Mouse (Mus musculus): ENCODE results near the gene Mcts2. TPM values are rescaled to one million over a fixed set of nuclear protein-coding genes. Genes with fewer than 3 reads are reported as not detected.

Mcts2 gene
- polyA plus RNA-seq, 1 experiment from 2014 or later = 39.4 TPM

DNA sequence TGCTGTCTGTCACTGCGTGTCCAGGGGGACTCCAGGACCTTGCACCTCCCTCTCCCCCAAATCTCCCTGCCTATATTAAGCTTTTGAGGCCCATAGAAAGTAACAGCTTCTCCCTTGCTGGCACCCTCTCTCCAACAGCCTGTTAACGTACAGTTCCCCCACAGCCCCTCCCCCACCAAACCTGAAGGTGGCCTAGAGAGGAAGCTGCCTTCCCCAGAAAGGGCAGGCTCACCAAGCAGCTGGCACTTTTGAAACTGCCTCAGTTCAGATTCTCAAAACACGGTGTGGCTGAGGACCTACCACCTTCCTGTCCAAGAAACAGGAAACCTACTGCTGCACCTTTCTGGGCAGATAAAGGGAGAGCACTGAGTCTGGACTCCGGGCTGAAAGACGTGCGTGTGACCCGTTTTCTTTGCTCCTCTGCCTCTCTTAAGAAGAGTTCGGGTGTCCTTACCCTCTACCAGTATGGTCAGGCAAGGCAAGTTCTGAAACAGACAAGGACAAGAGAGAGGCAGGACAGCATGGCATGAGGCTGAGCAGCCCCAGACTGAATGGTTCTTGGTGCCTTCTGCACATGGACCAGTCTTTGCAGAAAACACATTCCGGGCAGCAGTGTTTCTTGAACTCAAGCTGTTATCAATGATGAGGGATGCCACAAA lies 15.7 kb upstream of the Mcts2 start:
- Histone ChIP-seq H3K36me3 (peaks cover 33% of the 10 kb centered on the region), H3K9me3 (no peaks in the 10 kb centered on the region), H3K27me3 (no peaks in the 10 kb centered on the region), H3K27ac (peak overlapping the region; percentile 99), H3K4me1 (replicated peaks) (peaks cover 53% of the 10 kb centered on the region), H3K9ac (peak overlapping the region; percentile 99), H3K4me3 (peak overlapping the region; percentile 100), H3K4me2 (peak overlapping the region; percentile 95)
- no peak for ATAC-seq (ENCODE audit: low FRiP score)
- WGBS = 55% methylated on average over 9 of the region's 9 CpGs

GRCm38 (mm10) chr2:152671642-152671999 lies 15.2 kb upstream of the Mcts2 start:
- Histone ChIP-seq H3K9ac (peak overlapping the region; percentile 99), H3K27ac (peak overlapping the region; percentile 99), H3K4me2 (peak overlapping the region; percentile 95), H3K4me3 (peak overlapping the region; percentile 100), H3K36me3 (peaks cover 38% of the 10 kb centered on the region), H3K27me3 (no peaks in the 10 kb centered on the region), H3K9me3 (no peaks in the 10 kb centered on the region), H3K4me1 (replicated peaks) (peaks cover 53% of the 10 kb centered on the region)
- WGBS = 43% methylated on average over 5 of the region's 5 CpGs
- peak; percentile 47 for ATAC-seq (ENCODE audit: low FRiP score)

- no peak for ATAC-seq (ENCODE audit: low FRiP score)
- Histone ChIP-seq H3K9me3 (no peaks in the 10 kb centered on the region), H3K27ac (peak overlapping the region; percentile 99; the same call in 1 of the 2 replicates), H3K9ac (peak overlapping the region; percentile 99), H3K4me1 (replicated peaks) (peaks cover 53% of the 10 kb centered on the region), H3K4me2 (peak overlapping the region; percentile 95), H3K27me3 (no peaks in the 10 kb centered on the region), H3K36me3 (peaks cover 44% of the 10 kb centered on the region), H3K4me3 (peak overlapping the region; percentile 100)
- 79% methylated on average over 12 of the region's 12 CpGs for WGBS
These were observed 14.7 kb upstream of the Mcts2 start for GRCm38 (mm10) chr2:152672166-152672565.

- 88% methylated on average over 11 of the region's 11 CpGs for WGBS
- Histone ChIP-seq H3K4me2 (no peak overlapping the region), H3K36me3 (peaks cover 61% of the 10 kb centered on the region), H3K9me3 (no peaks in the 10 kb centered on the region), H3K27me3 (no peaks in the 10 kb centered on the region), H3K4me3 (no peak overlapping the region), H3K9ac (no peak overlapping the region), H3K27ac (no peak overlapping the region), H3K4me1 (replicated peaks) (peaks cover 59% of the 10 kb centered on the region)
- ATAC-seq (ENCODE audit: low FRiP score) = no peak
These were observed 12.7 kb upstream of the Mcts2 start for GRCm38 (mm10) chr2:152674148-152674547.

DNA sequence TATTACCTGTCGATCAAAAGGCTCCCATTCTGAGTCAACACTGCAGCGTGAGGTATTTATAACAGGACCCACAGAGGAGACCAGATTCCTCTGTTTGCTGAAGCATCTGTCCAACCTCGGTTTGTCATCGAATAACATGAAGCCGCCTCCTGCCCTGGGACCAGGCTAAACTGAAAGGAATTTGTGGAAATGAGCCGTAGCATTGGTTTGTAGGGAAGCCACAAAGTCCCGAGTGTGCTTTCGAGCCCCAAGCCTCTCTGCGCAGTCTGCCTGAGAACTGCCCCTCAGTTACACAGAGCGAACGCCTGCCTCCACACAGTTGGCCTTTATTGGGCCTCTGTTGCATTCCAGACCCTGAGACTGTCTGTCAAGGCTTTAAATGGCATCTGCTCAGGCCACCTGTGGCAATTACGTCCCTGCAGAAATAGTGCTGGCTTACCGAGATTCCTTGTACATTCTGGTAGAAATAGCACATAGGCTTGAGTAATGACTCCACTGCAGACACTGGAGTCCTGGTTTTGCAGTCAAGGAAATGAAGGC lies 11.5 kb upstream of the Mcts2 start:
- ATAC-seq (ENCODE audit: low FRiP score) = no peak
- H3K4me1 ChIP-seq (replicated peaks) = peaks cover 68% of the 10 kb centered on the region
- peaks cover 73% of the 10 kb centered on the region for H3K36me3 ChIP-seq
- 89% methylated on average over 13 of the region's 13 CpGs for WGBS
- no peak overlapping the region for H3K4me2 ChIP-seq
- H3K9ac ChIP-seq = no peak overlapping the region
- H3K9me3 ChIP-seq = no peaks in the 10 kb centered on the region
- H3K27me3 ChIP-seq = no peaks in the 10 kb centered on the region
- no peak overlapping the region for H3K4me3 ChIP-seq
- no peak overlapping the region for H3K27ac ChIP-seq

DNA sequence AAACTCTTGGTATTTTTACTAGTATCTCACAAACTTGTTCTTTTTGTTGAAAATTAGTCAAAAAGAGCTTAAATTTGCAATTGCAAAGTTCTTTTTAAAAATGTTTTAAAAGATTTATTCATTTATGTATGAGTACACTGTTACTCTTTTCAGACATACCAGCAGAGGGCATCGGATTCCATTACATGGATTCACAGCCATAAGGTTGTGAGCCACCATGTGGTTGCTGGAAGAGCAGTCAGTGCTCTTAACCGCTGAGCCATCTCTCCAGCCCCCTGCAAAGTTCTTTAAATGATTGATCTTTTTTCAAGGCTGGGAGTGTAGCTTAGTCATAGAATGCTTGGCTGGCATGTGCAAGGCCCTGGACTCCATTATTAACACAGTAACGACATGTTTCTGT lies 8.5 kb upstream of the Mcts2 start:
- ATAC-seq (ENCODE audit: low FRiP score) = peak; percentile 28; the same call in 1 of the 2 replicates

DNA sequence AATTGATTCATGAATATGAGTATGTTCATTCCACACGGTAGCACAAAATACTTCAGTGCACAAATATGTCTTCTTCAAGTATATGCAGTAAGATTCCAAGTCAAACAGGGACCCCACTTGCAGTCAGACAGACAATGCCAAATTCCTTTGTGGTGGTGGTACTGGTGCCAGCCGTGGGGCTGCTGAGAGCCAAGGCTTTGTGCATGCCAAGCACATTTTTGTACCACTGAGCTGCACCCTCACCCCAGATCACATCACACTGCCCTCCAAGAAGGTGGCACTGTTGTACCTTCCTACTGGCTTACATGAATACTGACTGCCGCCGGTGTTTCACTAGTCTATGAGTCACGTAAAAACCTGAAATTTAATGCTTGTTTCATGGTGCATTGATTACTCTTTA lies 7.9 kb upstream of the Mcts2 start:
- H3K9me3 ChIP-seq = no peaks in the 10 kb centered on the region
- no peak overlapping the region for H3K4me2 ChIP-seq
- no peaks in the 10 kb centered on the region for H3K27me3 ChIP-seq
- 93% methylated on average over 5 of the region's 5 CpGs for WGBS
- no peak overlapping the region for H3K9ac ChIP-seq
- H3K4me1 ChIP-seq (replicated peaks) = peaks cover 35% of the 10 kb centered on the region
- peaks cover 93% of the 10 kb centered on the region for H3K36me3 ChIP-seq
- H3K4me3 ChIP-seq = no peak overlapping the region
- no peak overlapping the region for H3K27ac ChIP-seq
- no peak for ATAC-seq (ENCODE audit: low FRiP score)

More for the DNA sequence above, 8.5 kb upstream of the Mcts2 start:
- no peak overlapping the region for H3K4me3 ChIP-seq
- H3K4me2 ChIP-seq = no peak overlapping the region
- no peak overlapping the region for H3K27ac ChIP-seq
- H3K9me3 ChIP-seq = no peaks in the 10 kb centered on the region
- WGBS = 56% methylated on average over 3 of the region's 3 CpGs
- peaks cover 41% of the 10 kb centered on the region for H3K4me1 ChIP-seq (replicated peaks)
- no peak overlapping the region for H3K9ac ChIP-seq
- H3K36me3 ChIP-seq = peaks cover 87% of the 10 kb centered on the region
- H3K27me3 ChIP-seq = no peaks in the 10 kb centered on the region

DNA sequence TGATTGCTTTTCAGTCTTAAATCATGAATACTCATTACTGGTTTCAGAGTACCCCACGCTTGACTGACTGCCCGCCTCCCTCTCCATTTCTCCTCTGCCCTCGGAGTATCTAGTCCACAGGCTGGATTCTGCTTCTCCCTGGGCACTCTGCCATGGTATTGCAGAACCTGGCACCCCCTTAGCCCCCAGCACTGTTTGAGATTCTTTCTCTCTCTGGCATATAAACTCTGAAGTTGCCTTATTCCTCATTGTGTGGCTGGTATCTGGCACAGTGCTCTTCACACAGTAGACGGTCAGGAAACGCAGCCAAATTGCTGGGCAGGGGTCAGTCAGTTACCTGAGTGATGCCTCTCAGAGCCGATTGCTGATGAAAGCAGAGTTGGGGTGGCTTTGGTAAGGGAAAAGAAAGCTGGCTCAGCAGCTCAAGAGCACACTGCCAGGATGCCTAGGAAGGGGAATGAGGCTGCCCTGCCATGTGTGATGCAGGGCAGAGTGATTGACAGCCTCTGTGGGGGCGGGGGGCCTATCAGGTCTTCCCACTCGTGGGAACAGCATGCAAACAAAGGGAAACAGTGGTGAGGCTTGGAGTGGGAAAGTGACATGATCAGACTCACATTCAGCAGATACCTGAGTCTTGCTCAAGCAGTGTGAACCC lies 7.0 kb upstream of the Mcts2 start:
- Histone ChIP-seq H3K4me1 (replicated peaks) (peaks cover 27% of the 10 kb centered on the region), H3K9ac (0 out of 2 replicates have a peak overlapping the region, but pooled peaks have one; percentile 1), H3K27me3 (no peaks in the 10 kb centered on the region), H3K36me3 (peaks cover 97% of the 10 kb centered on the region), H3K27ac (peak overlapping the region; percentile 53), H3K9me3 (no peaks in the 10 kb centered on the region), H3K4me2 (no peak overlapping the region), H3K4me3 (no peak overlapping the region)
- WGBS = 74% methylated on average over 8 of the region's 8 CpGs
- peak; percentile 74 for ATAC-seq (ENCODE audit: low FRiP score)

DNA sequence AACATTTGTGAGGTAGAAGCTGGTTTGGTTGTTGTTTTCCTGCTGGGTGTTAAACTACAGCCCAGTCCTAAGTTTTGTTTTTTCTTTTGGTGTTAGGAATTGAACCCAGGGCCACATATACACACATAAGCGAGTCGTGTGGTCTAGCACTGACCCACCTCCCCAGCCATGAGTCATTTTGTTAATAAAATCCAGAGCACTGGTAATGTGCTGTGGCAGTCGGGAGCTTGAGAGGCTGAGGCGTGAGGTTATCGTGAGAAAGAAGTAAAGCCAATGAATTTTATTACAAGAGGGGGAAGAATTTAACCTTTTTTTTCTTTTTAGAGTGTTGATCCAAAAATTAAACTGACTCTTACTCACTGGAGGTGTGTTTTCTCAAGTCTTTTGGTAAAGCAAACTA lies 3.7 kb upstream of the Mcts2 start:
- Histone ChIP-seq H3K9ac (no peak overlapping the region), H3K9me3 (no peaks in the 10 kb centered on the region), H3K4me2 (no peak overlapping the region), H3K4me3 (no peak overlapping the region), H3K27me3 (no peaks in the 10 kb centered on the region), H3K36me3 (peaks cover 97% of the 10 kb centered on the region), H3K4me1 (replicated peaks) (peaks cover 30% of the 10 kb centered on the region), H3K27ac (no peak overlapping the region)
- WGBS = 94% methylated on average over 5 of the region's 5 CpGs
- no peak for ATAC-seq (ENCODE audit: low FRiP score)

DNA sequence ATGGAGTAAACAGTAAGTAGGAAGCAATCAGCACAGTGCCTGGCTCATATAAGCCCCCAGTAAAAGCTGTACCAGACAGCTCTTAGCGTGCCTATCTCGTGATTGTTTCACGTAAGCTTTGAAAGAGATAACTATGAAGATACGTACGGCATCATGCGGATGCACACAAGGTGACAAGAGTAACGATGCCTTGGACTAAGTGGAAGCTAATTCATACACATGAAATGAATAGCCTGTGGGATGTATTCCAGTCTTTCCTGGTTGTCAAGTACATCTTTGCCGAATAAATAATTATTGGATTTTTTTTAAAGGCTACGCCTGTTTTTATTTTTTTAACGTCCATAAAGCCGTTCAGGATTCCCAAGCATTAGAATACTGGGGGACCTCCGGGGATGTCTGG lies 436 bp upstream of the Mcts2 start:
- peak; percentile 37 for ATAC-seq (ENCODE audit: low FRiP score)
- no peaks in the 10 kb centered on the region for H3K27me3 ChIP-seq
- H3K4me2 ChIP-seq = peak overlapping the region; percentile 35
- H3K27ac ChIP-seq = peak overlapping the region; percentile 61
- no peaks in the 10 kb centered on the region for H3K9me3 ChIP-seq
- 64% methylated on average over 12 of the region's 12 CpGs for whole genome bisulfite sequencing
- H3K36me3 ChIP-seq = peaks cover 97% of the 10 kb centered on the region
- peaks cover 21% of the 10 kb centered on the region for H3K4me1 ChIP-seq (replicated peaks)
- peak overlapping the region; percentile 40; the same call in 1 of the 2 replicates for H3K9ac ChIP-seq
- peak overlapping the region; percentile 13 for H3K4me3 ChIP-seq

DNA sequence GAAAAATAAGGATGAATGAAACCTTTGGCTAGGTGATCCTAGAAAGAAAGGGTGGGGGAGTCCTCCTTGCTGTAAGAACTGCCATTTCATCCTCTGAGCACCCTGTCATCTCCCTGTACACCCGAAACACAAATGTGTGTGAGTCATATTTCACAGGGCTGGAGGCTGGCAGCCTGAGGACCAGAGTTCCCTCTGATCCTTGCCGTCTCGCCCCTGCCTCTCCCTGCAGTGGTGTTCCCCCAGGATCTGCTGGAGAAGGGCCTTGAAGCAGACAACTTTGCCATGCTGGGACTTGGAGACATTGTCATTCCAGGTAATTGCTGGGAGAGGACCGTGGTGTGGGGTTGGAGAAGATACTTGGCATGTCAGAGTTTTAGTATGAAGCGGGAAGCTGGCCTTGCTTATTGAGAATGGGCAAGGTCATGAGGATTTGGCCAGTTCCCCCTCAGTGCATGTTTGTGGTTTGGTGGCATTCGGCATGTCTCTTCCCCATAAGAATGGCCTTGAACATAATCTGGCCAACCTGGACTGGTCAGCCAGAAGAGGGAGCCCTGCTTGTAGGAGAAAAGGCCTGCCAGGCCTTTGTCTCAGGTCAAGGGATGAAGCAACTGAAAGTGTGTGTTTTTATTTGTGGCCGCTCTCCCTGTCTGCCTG lies 4.9 kb downstream of the Mcts2 start:
- Histone ChIP-seq H3K27me3 (no peaks in the 10 kb centered on the region), H3K4me2 (no peak overlapping the region), H3K9ac (peak overlapping the region; percentile 49; the same call in 1 of the 2 replicates), H3K4me1 (replicated peaks) (peaks cover 31% of the 10 kb centered on the region), H3K27ac (peak overlapping the region; percentile 48; the same call in 1 of the 2 replicates), H3K9me3 (no peaks in the 10 kb centered on the region), H3K4me3 (no peak overlapping the region), H3K36me3 (peaks cover 67% of the 10 kb centered on the region)
- no peak for ATAC-seq (ENCODE audit: low FRiP score)
- 83% methylated on average over 7 of the region's 7 CpGs for WGBS

- H3K27me3 ChIP-seq = no peaks in the 10 kb centered on the region
- peak overlapping the region; percentile 46; the same call in 1 of the 2 replicates for H3K9ac ChIP-seq
- 20% methylated on average over 9 of the region's 9 CpGs for WGBS
- peak overlapping the region; percentile 46 for H3K4me2 ChIP-seq
- H3K9me3 ChIP-seq = no peaks in the 10 kb centered on the region
- H3K4me1 ChIP-seq (replicated peaks) = peaks cover 27% of the 10 kb centered on the region
- peak overlapping the region; percentile 26 for H3K4me3 ChIP-seq
- H3K36me3 ChIP-seq = peaks cover 64% of the 10 kb centered on the region
- H3K27ac ChIP-seq = peak overlapping the region; percentile 66
- no peak for ATAC-seq (ENCODE audit: low FRiP score)
These were observed 6.4 kb downstream of the Mcts2 start for GRCm38 (mm10) chr2:152693233-152693632.
